Mouse (Mus musculus): ENCODE results near the gene Cyp2c69. TPM values are rescaled to one million over a fixed set of nuclear protein-coding genes. Genes with fewer than 3 reads are reported as not detected.
"Not testable (repeated sequence)": the region's sequence is repeated elsewhere in the genome, so short reads cannot be mapped to it uniquely, and the experiment has no call there.

The Cyp2c69 gene
- not detected in 2 replicates for polyA plus RNA-seq (2012; rRNA removed)

DNA sequence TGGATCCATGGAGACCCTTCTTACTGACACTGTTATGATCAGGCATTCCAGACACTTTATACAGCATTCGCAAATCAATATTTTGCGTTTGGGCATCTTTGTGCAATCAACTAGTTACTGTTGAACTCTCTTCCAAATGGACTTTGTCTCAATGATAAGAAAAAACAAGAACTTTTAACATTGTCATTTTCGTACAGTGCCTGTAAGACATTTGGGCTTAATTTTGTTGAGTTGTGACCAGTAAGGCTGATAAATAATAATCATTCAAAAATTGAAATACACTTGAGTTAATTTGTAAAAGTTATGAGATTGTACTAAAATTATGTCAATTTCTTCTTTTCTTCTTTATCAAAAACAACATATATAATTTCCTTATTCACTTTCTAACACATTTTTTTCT is at the start of gene Cyp2c69:
Gene Cyp2c69, minus strand, starts transcription at position 101 of the 400 bp plus-strand sequence.
- H3K27me3 ChIP-seq (ENCODE audit: control insufficient read depth, insufficient read depth, low read length); H3K36me3 ChIP-seq (ENCODE audit: control insufficient read depth, insufficient read depth, low read length); H3K27ac ChIP-seq (ENCODE audit: insufficient read depth, low read depth, low read length); H3K4me1 ChIP-seq (ENCODE audit: control insufficient read depth, insufficient read depth, insufficient read length, low read length); H3K4me3 ChIP-seq (ENCODE audit: low read depth, low read length): not testable (repeated sequence)
- WGBS = 51% methylated on average over 3 of the region's 3 CpGs

DNA sequence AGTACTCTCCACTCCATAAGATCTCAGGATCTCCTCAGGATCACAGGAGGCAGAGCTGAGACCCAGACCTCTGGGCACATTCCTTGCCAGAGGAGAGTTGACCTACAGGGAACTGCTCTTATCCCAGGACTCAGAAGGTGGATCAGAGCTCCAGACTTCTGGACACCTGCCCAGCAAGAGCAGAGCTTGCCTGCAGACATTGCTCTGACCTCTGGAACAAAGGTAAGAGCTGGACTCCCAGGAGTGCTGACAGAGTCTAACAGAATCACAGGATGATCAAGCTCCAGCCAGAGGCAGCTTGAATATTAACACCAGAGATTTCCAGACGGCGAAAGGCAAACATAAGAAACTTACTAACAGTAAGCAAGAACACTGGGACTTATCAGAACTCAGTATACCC is 48.8 kb upstream of the Cyp2c69 start:
- no peaks in the 10 kb centered on the region for H3K27me3 ChIP-seq (ENCODE audit: control insufficient read depth, insufficient read depth, low read length)
- H3K4me1 ChIP-seq (ENCODE audit: control insufficient read depth, insufficient read depth, insufficient read length, low read length) = no peaks in the 10 kb centered on the region
- H3K27ac ChIP-seq (ENCODE audit: insufficient read depth, low read depth, low read length) = no peak overlapping the region
- 66% methylated on average over 2 of the region's 2 CpGs for WGBS
- H3K36me3 ChIP-seq (ENCODE audit: control insufficient read depth, insufficient read depth, low read length) = no peaks in the 10 kb centered on the region
- H3K4me3 ChIP-seq (ENCODE audit: low read depth, low read length) = no peak overlapping the region
- no peak for TF ChIP-seq POLR2A (IDR thresholded peaks at IDR 0.05; ENCODE audit: low read depth, low read length)

DNA sequence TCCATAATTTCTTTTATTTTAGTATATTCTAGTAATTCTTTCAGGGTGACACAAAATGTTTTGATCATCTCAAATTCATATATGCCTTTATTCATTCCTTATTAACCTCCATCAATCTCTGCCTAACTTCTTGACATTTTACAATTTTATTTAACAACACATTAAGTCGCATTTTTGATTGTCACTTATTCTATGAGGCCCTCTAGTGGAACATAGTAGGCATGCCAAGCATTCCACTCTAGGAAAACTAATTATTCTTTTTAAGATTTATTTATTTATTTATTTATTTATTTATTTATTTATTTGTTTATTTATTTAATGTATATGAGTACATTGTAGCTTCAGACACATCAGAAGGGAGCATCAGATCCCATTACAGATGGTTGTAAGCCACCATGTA is 43.4 kb upstream of the Cyp2c69 start:
- 42% methylated on average over 1 of the region's 1 CpGs for WGBS
- Histone ChIP-seq H3K4me3 (ENCODE audit: low read depth, low read length) (no peak overlapping the region), H3K4me1 (ENCODE audit: control insufficient read depth, insufficient read depth, insufficient read length, low read length) (no peaks in the 10 kb centered on the region), H3K27me3 (ENCODE audit: control insufficient read depth, insufficient read depth, low read length) (no peaks in the 10 kb centered on the region), H3K27ac (ENCODE audit: insufficient read depth, low read depth, low read length) (no peak overlapping the region), H3K36me3 (ENCODE audit: control insufficient read depth, insufficient read depth, low read length) (no peaks in the 10 kb centered on the region)
- TF ChIP-seq POLR2A (IDR thresholded peaks at IDR 0.05; ENCODE audit: low read depth, low read length) (no peak), CTCF (IDR thresholded peaks at IDR 0.05; ENCODE audit: extremely low read depth, insufficient read length, insufficient replicate concordance, low read depth, low read length) (no peak)

- Histone ChIP-seq H3K4me3 (ENCODE audit: low read depth, low read length) (no peak overlapping the region), H3K4me1 (ENCODE audit: control insufficient read depth, insufficient read depth, insufficient read length, low read length) (no peaks in the 10 kb centered on the region), H3K27ac (ENCODE audit: insufficient read depth, low read depth, low read length) (no peak overlapping the region), H3K36me3 (ENCODE audit: control insufficient read depth, insufficient read depth, low read length) (no peaks in the 10 kb centered on the region), H3K27me3 (ENCODE audit: control insufficient read depth, insufficient read depth, low read length) (no peaks in the 10 kb centered on the region)
- WGBS = 87% methylated on average over 2 of the region's 2 CpGs
- TF ChIP-seq CTCF (IDR thresholded peaks at IDR 0.05; ENCODE audit: extremely low read depth, insufficient read length, insufficient replicate concordance, low read depth, low read length) = no peak
- TF ChIP-seq POLR2A (IDR thresholded peaks at IDR 0.05; ENCODE audit: low read depth, low read length) = no peak
Measured at GRCm38 (mm10) chr19:39901656-39902055, 15.1 kb upstream of the Cyp2c69 start.

GRCm38 (mm10) chr19:39890079-39890478 is 3.5 kb upstream of the Cyp2c69 start:
- not testable (repeated sequence) for H3K36me3 ChIP-seq (ENCODE audit: control insufficient read depth, insufficient read depth, low read length); H3K4me1 ChIP-seq (ENCODE audit: control insufficient read depth, insufficient read depth, insufficient read length, low read length); H3K27ac ChIP-seq (ENCODE audit: insufficient read depth, low read depth, low read length); H3K27me3 ChIP-seq (ENCODE audit: control insufficient read depth, insufficient read depth, low read length); H3K4me3 ChIP-seq (ENCODE audit: low read depth, low read length)
- 80% methylated on average over 3 of the region's 3 CpGs for WGBS

DNA sequence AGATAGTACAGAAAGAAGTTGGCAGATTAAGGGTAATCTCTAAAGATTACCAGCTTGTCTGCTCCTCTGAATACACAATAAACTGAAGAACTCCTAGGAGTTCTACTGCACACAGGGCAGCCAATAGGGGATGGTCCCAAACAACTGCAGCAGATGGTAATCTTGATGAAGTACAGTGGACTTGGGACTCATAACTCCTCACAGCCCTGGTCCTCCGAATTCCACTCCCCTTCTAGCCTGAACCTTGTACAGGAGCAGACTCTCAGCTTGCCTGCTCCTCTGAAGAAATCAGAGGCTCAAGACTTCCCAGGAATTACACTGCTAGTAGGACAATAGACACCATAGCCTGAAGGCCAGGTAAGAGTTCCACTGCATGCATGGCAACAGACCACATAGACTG is 20.5 kb downstream of the Cyp2c69 start:
- no peak for TF ChIP-seq POLR2A (IDR thresholded peaks at IDR 0.05; ENCODE audit: low read depth, low read length)
- no peak for TF ChIP-seq CTCF (IDR thresholded peaks at IDR 0.05; ENCODE audit: extremely low read depth, insufficient read length, insufficient replicate concordance, low read depth, low read length)
- Histone ChIP-seq H3K36me3 (ENCODE audit: control insufficient read depth, insufficient read depth, low read length) (no peaks in the 10 kb centered on the region), H3K4me3 (ENCODE audit: low read depth, low read length) (no peak overlapping the region), H3K27ac (ENCODE audit: insufficient read depth, low read depth, low read length) (no peak overlapping the region), H3K4me1 (ENCODE audit: control insufficient read depth, insufficient read depth, insufficient read length, low read length) (no peaks in the 10 kb centered on the region), H3K27me3 (ENCODE audit: control insufficient read depth, insufficient read depth, low read length) (no peaks in the 10 kb centered on the region)
- 29% methylated on average over 1 of the region's 1 CpGs for WGBS

DNA sequence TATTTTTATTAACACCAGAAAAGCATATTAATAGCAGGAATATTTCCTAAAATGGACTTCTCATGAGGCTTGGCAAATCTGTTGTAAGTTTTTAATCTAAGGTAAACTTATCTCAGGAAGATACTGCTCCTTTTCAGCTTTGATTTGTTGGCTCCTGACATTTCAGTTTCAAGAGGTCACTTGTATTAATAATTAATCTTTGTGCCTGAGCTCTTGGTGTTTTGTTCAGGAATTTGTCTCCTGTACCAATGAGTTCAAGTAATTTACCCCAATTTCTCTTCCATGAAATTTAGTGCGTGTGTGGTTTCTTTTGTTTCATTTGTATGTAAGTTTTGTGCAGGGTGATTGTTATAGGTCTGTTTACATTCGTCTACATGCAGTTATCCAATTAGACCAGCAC is 65.7 kb downstream of the Cyp2c69 start:
- WGBS = 58% methylated on average over 2 of the region's 2 CpGs

GRCm38 (mm10) chr19:39816400-39816799 is 70.2 kb downstream of the Cyp2c69 start:
- H3K4me1 ChIP-seq (ENCODE audit: control insufficient read depth, insufficient read depth, insufficient read length, low read length); H3K36me3 ChIP-seq (ENCODE audit: control insufficient read depth, insufficient read depth, low read length); H3K27me3 ChIP-seq (ENCODE audit: control insufficient read depth, insufficient read depth, low read length); H3K4me3 ChIP-seq (ENCODE audit: low read depth, low read length); H3K27ac ChIP-seq (ENCODE audit: insufficient read depth, low read depth, low read length): not testable (repeated sequence)
- 91% methylated on average over 1 of the region's 1 CpGs for WGBS

More for the DNA sequence above, 65.7 kb downstream of the Cyp2c69 start:
- H3K36me3 ChIP-seq (ENCODE audit: control insufficient read depth, insufficient read depth, low read length); H3K27me3 ChIP-seq (ENCODE audit: control insufficient read depth, insufficient read depth, low read length); H3K4me3 ChIP-seq (ENCODE audit: low read depth, low read length); H3K27ac ChIP-seq (ENCODE audit: insufficient read depth, low read depth, low read length); H3K4me1 ChIP-seq (ENCODE audit: control insufficient read depth, insufficient read depth, insufficient read length, low read length): not testable (repeated sequence)

- H3K4me1 ChIP-seq (ENCODE audit: control insufficient read depth, insufficient read depth, insufficient read length, low read length); H3K27ac ChIP-seq (ENCODE audit: insufficient read depth, low read depth, low read length); H3K4me3 ChIP-seq (ENCODE audit: low read depth, low read length); H3K27me3 ChIP-seq (ENCODE audit: control insufficient read depth, insufficient read depth, low read length); H3K36me3 ChIP-seq (ENCODE audit: control insufficient read depth, insufficient read depth, low read length): not testable (repeated sequence)
- WGBS = 82% methylated on average over 4 of the region's 4 CpGs
Measured at GRCm38 (mm10) chr19:39815991-39816390, 70.6 kb downstream of the Cyp2c69 start.

DNA sequence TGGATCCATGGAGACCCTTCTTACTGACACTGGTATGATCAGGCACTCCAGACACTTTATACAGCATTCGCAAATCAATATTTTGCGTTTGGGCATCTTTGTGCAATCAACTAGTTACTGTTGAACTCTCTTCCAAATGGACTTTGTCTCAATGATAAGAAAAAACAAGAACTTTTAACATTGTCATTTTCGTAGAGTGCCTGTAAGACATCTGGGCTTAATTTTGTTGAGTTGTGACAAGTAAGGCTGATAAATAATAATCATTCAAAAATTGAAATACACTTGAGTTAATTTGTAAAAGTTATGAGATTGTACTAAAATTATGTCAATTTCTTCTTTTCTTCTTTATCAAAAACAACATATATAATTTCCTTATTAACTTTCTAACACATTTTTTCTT is 73.9 kb downstream of the Cyp2c69 start, which contains the start of gene Cyp2c40:
Gene Cyp2c40, minus strand, starts transcription at position 101 of the 400 bp plus-strand sequence.
- H3K36me3 ChIP-seq (ENCODE audit: control insufficient read depth, insufficient read depth, low read length); H3K27ac ChIP-seq (ENCODE audit: insufficient read depth, low read depth, low read length); H3K4me3 ChIP-seq (ENCODE audit: low read depth, low read length); H3K27me3 ChIP-seq (ENCODE audit: control insufficient read depth, insufficient read depth, low read length); H3K4me1 ChIP-seq (ENCODE audit: control insufficient read depth, insufficient read depth, insufficient read length, low read length): not testable (repeated sequence)
- WGBS = 49% methylated on average over 3 of the region's 3 CpGs
